ENCODE assay signal across 11 mouse cellular contexts in genomic region chr3:122421802-122422201, GRCm38 (mm10).
DNase-seq lines count a peak whose midpoint lies in the region; ATAC-seq and TF ChIP-seq lines count a peak whose summit lies in the region.
"Had no signal": no experiment of that assay in that cellular context is flagged by ENCODE, and none has a peak within 500 bp of the region (broad histone marks: within the 10 kb centered on the region; RNA-seq: fewer than 3 reads in every experiment).

No protein-coding gene starts in this region.

- no peak overlapping the region for H3K9ac ChIP-seq in forebrain, embryonic 11.5 days (ENCODE audit: low read length)
- H3K9ac ChIP-seq in forebrain, postnatal 0 days, result no peak overlapping the region
- no peak overlapping the region for H3K9ac ChIP-seq in lung, embryonic 14.5 days
- H3K9ac ChIP-seq in intestine, embryonic 14.5 days (ENCODE audit: low read length), result no peak overlapping the region
- no peak overlapping the region for H3K9ac ChIP-seq in neural tube, embryonic 12.5 days
- H3K9ac ChIP-seq: limb, embryonic 12.5 days had no signal

- no peak overlapping the region for H3K4me3 ChIP-seq in forebrain, embryonic 11.5 days (ENCODE audit: low read depth, low read length)
- H3K4me3 ChIP-seq in forebrain, postnatal 0 days (ENCODE audit: low read depth, low read length), result no peak overlapping the region
- H3K4me3 ChIP-seq in lung, embryonic 14.5 days (ENCODE audit: low read depth, low read length), result no peak overlapping the region
- H3K4me3 ChIP-seq in intestine, embryonic 14.5 days (ENCODE audit: low read depth, low read length), result peak overlapping the region; percentile 68
- H3K4me3 ChIP-seq in neural tube, embryonic 12.5 days, result no peak overlapping the region

- H3K4me1 ChIP-seq in forebrain, embryonic 11.5 days (replicated peaks; ENCODE audit: control insufficient read depth, insufficient read depth, low read length), result peaks cover 2% of the 10 kb centered on the region; the same call in 1 of the 2 replicates
- no peaks in the 10 kb centered on the region for H3K4me1 ChIP-seq in forebrain, postnatal 0 days (ENCODE audit: insufficient read depth)
- peaks cover 7% of the 10 kb centered on the region; the same call in 1 of the 2 replicates for H3K4me1 ChIP-seq in lung, embryonic 14.5 days (ENCODE audit: insufficient read depth)
- H3K4me1 ChIP-seq in intestine, embryonic 14.5 days (replicated peaks; ENCODE audit: control insufficient read depth, insufficient read depth, low read length), result 0 out of 2 replicates have a peak, but pooled peaks cover 6% of the 10 kb centered on the region
- peaks cover 19% of the 10 kb centered on the region; the same call in 1 of the 2 replicates for H3K4me1 ChIP-seq in neural tube, embryonic 12.5 days

- H3K27ac ChIP-seq in forebrain, embryonic 11.5 days (ENCODE audit: low read depth, low read length), result no peak overlapping the region
- H3K27ac ChIP-seq in forebrain, postnatal 0 days (ENCODE audit: low read depth, low read length), result no peak overlapping the region
- no peak overlapping the region for H3K27ac ChIP-seq in lung, embryonic 14.5 days (ENCODE audit: low read depth)
- H3K27ac ChIP-seq in intestine, embryonic 14.5 days (ENCODE audit: low read depth), result no peak overlapping the region
- no peak overlapping the region for H3K27ac ChIP-seq in neural tube, embryonic 12.5 days
- H3K27ac ChIP-seq: limb, embryonic 12.5 days had no signal

- H3K9me3 ChIP-seq in forebrain, embryonic 11.5 days (ENCODE audit: control insufficient read depth, low read length), result no peaks in the 10 kb centered on the region
- no peaks in the 10 kb centered on the region for H3K9me3 ChIP-seq in forebrain, postnatal 0 days (ENCODE audit: low read length)
- H3K9me3 ChIP-seq in lung, embryonic 14.5 days (ENCODE audit: low read depth, low read length), result no peaks in the 10 kb centered on the region
- H3K9me3 ChIP-seq in intestine, embryonic 14.5 days (ENCODE audit: control insufficient read depth, low read length), result no peaks in the 10 kb centered on the region
- H3K9me3 ChIP-seq in neural tube, embryonic 12.5 days, result no peaks in the 10 kb centered on the region
- H3K9me3 ChIP-seq: limb, embryonic 12.5 days had no signal

- WGBS in forebrain, embryonic 11.5 days, result 57% methylated on average over 7 of the region's 7 CpGs
- WGBS in forebrain, postnatal 0 days, result 62% methylated on average over 7 of the region's 7 CpGs
- 36% methylated on average over 7 of the region's 7 CpGs for WGBS in lung, embryonic 14.5 days
- 27% methylated on average over 7 of the region's 7 CpGs for WGBS in intestine, embryonic 14.5 days
- 44% methylated on average over 7 of the region's 7 CpGs for WGBS in neural tube, embryonic 12.5 days

- TF ChIP-seq CTCF in forebrain, postnatal 0 days (IDR thresholded peaks at IDR 0.05; ENCODE audit: low read depth), result no peak
- no peak for TF ChIP-seq CTCF in lung, embryonic 14.5 days (IDR thresholded peaks at IDR 0.05; ENCODE audit: low read depth)

- peak overlapping the region; percentile 82; the same call in 1 of the 2 replicates for H3K4me2 ChIP-seq in forebrain, embryonic 11.5 days (ENCODE audit: low read depth, low read length, severe bottlenecking)
- H3K4me2 ChIP-seq in forebrain, postnatal 0 days (ENCODE audit: low read depth), result no peak overlapping the region
- peak overlapping the region; percentile 93 for H3K4me2 ChIP-seq in lung, embryonic 14.5 days
- H3K4me2 ChIP-seq in intestine, embryonic 14.5 days (ENCODE audit: low read length), result peak overlapping the region; percentile 63
- H3K4me2 ChIP-seq in neural tube, embryonic 12.5 days (replicated peaks), result peak overlapping the region; percentile 84

- no peak for ATAC-seq in forebrain, embryonic 11.5 days (replicated peaks; ENCODE audit: low FRiP score)
- ATAC-seq in forebrain, postnatal 0 days, result no peak
- ATAC-seq in lung, embryonic 14.5 days (ENCODE audit: insufficient read depth), result no peak
- ATAC-seq in intestine, embryonic 14.5 days (replicated peaks; ENCODE audit: low FRiP score, low TSS enrichment, low read depth), result no peak
- ATAC-seq in neural tube, embryonic 12.5 days (ENCODE audit: low FRiP score, low read depth), result no peak

- H3K36me3 ChIP-seq in forebrain, embryonic 11.5 days (ENCODE audit: control insufficient read depth, insufficient read depth, low read length), result no peaks in the 10 kb centered on the region
- no peaks in the 10 kb centered on the region for H3K36me3 ChIP-seq in forebrain, postnatal 0 days (ENCODE audit: insufficient read depth)
- no peaks in the 10 kb centered on the region for H3K36me3 ChIP-seq in lung, embryonic 14.5 days (ENCODE audit: insufficient read depth)
- H3K36me3 ChIP-seq in intestine, embryonic 14.5 days (ENCODE audit: control insufficient read depth, insufficient read depth, low read length), result peaks cover 4% of the 10 kb centered on the region; the same call in 1 of the 2 replicates
- H3K36me3 ChIP-seq in neural tube, embryonic 12.5 days, result peaks cover 5% of the 10 kb centered on the region; the same call in 1 of the 2 replicates
- H3K36me3 ChIP-seq: limb, embryonic 12.5 days had no signal

- no peak for DNase-seq in forebrain, embryonic 11.5 days (ENCODE audit: low spot score)
- DNase-seq in forebrain, postnatal 0 days, result no peak
- DNase-seq in lung, embryonic 14.5 days, result no peak
- no peak for DNase-seq in lung, postnatal 25 days (ENCODE audit: low spot score)
- DNase-seq in intestine, embryonic 14.5 days (ENCODE audit: low spot score), result no peak
- no peak for DNase-seq in thymus, postnatal 14 days
- DNase-seq in thymus, adult 18-20 months, result no peak
- DNase-seq: gastrocnemius, postnatal 36 days; kidney, adult 11 months had no signal

- H3K27me3 ChIP-seq in forebrain, embryonic 11.5 days (ENCODE audit: control insufficient read depth, insufficient read depth, low read length), result no peaks in the 10 kb centered on the region
- peaks cover 7% of the 10 kb centered on the region; the same call in 1 of the 2 replicates for H3K27me3 ChIP-seq in forebrain, postnatal 0 days (ENCODE audit: insufficient read depth, low read length)
- 0 out of 2 replicates have a peak, but pooled peaks cover 4% of the 10 kb centered on the region for H3K27me3 ChIP-seq in lung, embryonic 14.5 days (ENCODE audit: insufficient read depth, low read length)
- H3K27me3 ChIP-seq in intestine, embryonic 14.5 days (replicated peaks; ENCODE audit: control insufficient read depth, insufficient read depth, low read length), result no peaks in the 10 kb centered on the region
- H3K27me3 ChIP-seq in neural tube, embryonic 12.5 days (replicated peaks), result peaks cover 4% of the 10 kb centered on the region; the same call in 1 of the 2 replicates
